In genomic region chr13:80940860-80941630, GRCm38 (mm10) we compare ENCODE assay signal across 8 mouse cellular contexts. TPM values are rescaled to one million over a fixed set of nuclear protein-coding genes. Genes with fewer than 3 reads are reported as not detected.
DNase-seq lines count a peak whose midpoint lies in the region; ATAC-seq and TF ChIP-seq lines count a peak whose summit lies in the region.

No protein-coding gene starts in this region.

- TF ChIP-seq POLR2A in cortical plate, adult 2 months (IDR thresholded peaks at IDR 0.05; ENCODE audit: extremely low read depth, insufficient read depth, low read length): no peak

- no peak for TF ChIP-seq CTCF in C2C12 (IDR thresholded peaks at IDR 0.05; ENCODE audit: control insufficient read depth, insufficient read depth, insufficient read length)
- TF ChIP-seq CTCF in cortical plate, adult 2 months (IDR thresholded peaks at IDR 0.05; ENCODE audit: extremely low read depth, insufficient read depth, low read length): no peak
- TF ChIP-seq CTCF in lung, embryonic 14.5 days (IDR thresholded peaks at IDR 0.05; ENCODE audit: low read depth): 0 out of 2 replicates have a peak, but pooled peaks have one; percentile 19
- peak; percentile 54 for TF ChIP-seq CTCF in stomach, postnatal 0 days (IDR thresholded peaks at IDR 0.05; ENCODE audit: low read depth)

- 64% methylated on average over 10 of the region's 10 CpGs for WGBS in heart, embryonic 12.5 days
- 60% methylated on average over 10 of the region's 10 CpGs for WGBS in intestine, embryonic 14.5 days
- 58% methylated on average over 10 of the region's 10 CpGs for WGBS in lung, embryonic 14.5 days
- 54% methylated on average over 10 of the region's 10 CpGs for WGBS in stomach, postnatal 0 days

- no peak overlapping the region for H3K4me3 ChIP-seq in heart, embryonic 12.5 days
- H3K4me3 ChIP-seq in C2C12 (ENCODE audit: insufficient read depth, poor library complexity, severe bottlenecking): no peak overlapping the region
- no peak overlapping the region for H3K4me3 ChIP-seq in cortical plate, adult 2 months (ENCODE audit: insufficient read depth, low read length)
- H3K4me3 ChIP-seq in intestine, embryonic 14.5 days (ENCODE audit: low read depth, low read length): no peak overlapping the region
- H3K4me3 ChIP-seq in lung, embryonic 14.5 days (ENCODE audit: low read depth, low read length): no peak overlapping the region
- no peak overlapping the region for H3K4me3 ChIP-seq in stomach, postnatal 0 days (ENCODE audit: low read depth, low read length)

- peaks cover 15% of the 10 kb centered on the region for H3K4me1 ChIP-seq in heart, embryonic 12.5 days (replicated peaks)
- peaks cover 2% of the 10 kb centered on the region; the same call in 1 of the 2 replicates for H3K4me1 ChIP-seq in cortical plate, adult 2 months (ENCODE audit: control insufficient read depth, insufficient read depth, low read length)
- H3K4me1 ChIP-seq in intestine, embryonic 14.5 days (replicated peaks; ENCODE audit: control insufficient read depth, insufficient read depth, low read length): peaks cover 5% of the 10 kb centered on the region
- peaks cover 12% of the 10 kb centered on the region; the same call in 1 of the 2 replicates for H3K4me1 ChIP-seq in lung, embryonic 14.5 days (ENCODE audit: insufficient read depth)
- H3K4me1 ChIP-seq in stomach, postnatal 0 days (replicated peaks; ENCODE audit: control insufficient read depth, insufficient read depth): 0 out of 2 replicates have a peak, but pooled peaks cover 4% of the 10 kb centered on the region

- H3K9ac ChIP-seq in heart, embryonic 12.5 days: no peak overlapping the region
- no peak overlapping the region for H3K9ac ChIP-seq in intestine, embryonic 14.5 days (ENCODE audit: low read length)
- H3K9ac ChIP-seq in lung, embryonic 14.5 days: no peak overlapping the region
- no peak overlapping the region for H3K9ac ChIP-seq in stomach, postnatal 0 days (ENCODE audit: low read length)

- H3K27me3 ChIP-seq in heart, embryonic 12.5 days (replicated peaks): no peaks in the 10 kb centered on the region
- no peaks in the 10 kb centered on the region for H3K27me3 ChIP-seq in C2C12 (ENCODE audit: control insufficient read depth, insufficient read depth, insufficient read length)
- H3K27me3 ChIP-seq in intestine, embryonic 14.5 days (replicated peaks; ENCODE audit: control insufficient read depth, insufficient read depth, low read length): no peaks in the 10 kb centered on the region
- H3K27me3 ChIP-seq in lung, embryonic 14.5 days (ENCODE audit: insufficient read depth, low read length): no peaks in the 10 kb centered on the region
- no peaks in the 10 kb centered on the region for H3K27me3 ChIP-seq in stomach, postnatal 0 days (ENCODE audit: control insufficient read depth, insufficient read depth, low read length)

- H3K27ac ChIP-seq in heart, embryonic 12.5 days (ENCODE audit: poor library complexity, severe bottlenecking): no peak overlapping the region
- H3K27ac ChIP-seq in cortical plate, adult 2 months (ENCODE audit: insufficient read depth, low read length): peak overlapping the region; percentile 35; the same call in 1 of the 2 replicates
- peak overlapping the region; percentile 62 for H3K27ac ChIP-seq in intestine, embryonic 14.5 days (ENCODE audit: low read depth)
- H3K27ac ChIP-seq in lung, embryonic 14.5 days (ENCODE audit: low read depth): 0 out of 2 replicates have a peak overlapping the region, but pooled peaks have one; percentile 48
- H3K27ac ChIP-seq in stomach, postnatal 0 days (replicated peaks): peak overlapping the region; percentile 78

- no peak for TF ChIP-seq EP300 in stomach, postnatal 0 days (optimal IDR thresholded peaks at IDR 0.05)

- H3K36me3 ChIP-seq in heart, embryonic 12.5 days: no peaks in the 10 kb centered on the region
- H3K36me3 ChIP-seq in C2C12 (ENCODE audit: control insufficient read depth, insufficient read depth): no peaks in the 10 kb centered on the region
- no peaks in the 10 kb centered on the region for H3K36me3 ChIP-seq in intestine, embryonic 14.5 days (ENCODE audit: control insufficient read depth, insufficient read depth, low read length)
- H3K36me3 ChIP-seq in lung, embryonic 14.5 days (ENCODE audit: insufficient read depth): no peaks in the 10 kb centered on the region
- no peaks in the 10 kb centered on the region for H3K36me3 ChIP-seq in stomach, postnatal 0 days (ENCODE audit: control insufficient read depth, insufficient read depth, low read length)

- ATAC-seq in heart, embryonic 12.5 days (ENCODE audit: insufficient number of reproducible peaks, low FRiP score): no peak
- 0 out of 2 replicates have a peak, but pooled peaks have one; percentile 47 for ATAC-seq in intestine, embryonic 14.5 days (replicated peaks; ENCODE audit: low FRiP score, low TSS enrichment, low read depth)
- peak; percentile 52 for ATAC-seq in lung, embryonic 14.5 days (ENCODE audit: insufficient read depth)
- ATAC-seq in stomach, postnatal 0 days (ENCODE audit: low FRiP score, low TSS enrichment): peak; percentile 74

- H3ac ChIP-seq in C2C12 (ENCODE audit: control insufficient read depth, insufficient read length, low read depth): no peak overlapping the region

- no peaks in the 10 kb centered on the region for H3K9me3 ChIP-seq in heart, embryonic 12.5 days (replicated peaks)
- no peaks in the 10 kb centered on the region for H3K9me3 ChIP-seq in intestine, embryonic 14.5 days (ENCODE audit: control insufficient read depth, low read length)
- no peaks in the 10 kb centered on the region for H3K9me3 ChIP-seq in lung, embryonic 14.5 days (ENCODE audit: low read depth, low read length)
- no peaks in the 10 kb centered on the region for H3K9me3 ChIP-seq in stomach, postnatal 0 days (ENCODE audit: control insufficient read depth, low read length)

- peak; percentile 80 to 88 for DNase-seq in heart, adult 18-20 months
- no peak for DNase-seq in intestine, embryonic 14.5 days (ENCODE audit: low spot score)
- DNase-seq in lung, embryonic 14.5 days: peak; percentile 65
- DNase-seq in stomach, postnatal 0 days (ENCODE audit: low spot score): peak; percentile 53
- DNase-seq in frontal cortex, postnatal 10 days (ENCODE audit: low spot score in 2 of 2): no peak

- H3K79me2 ChIP-seq in C2C12 (ENCODE audit: control insufficient read depth, insufficient read depth): no peaks in the 10 kb centered on the region

- H3K79me3 ChIP-seq in C2C12 (ENCODE audit: low read depth): no peaks in the 10 kb centered on the region

- no peak overlapping the region for H3K4me2 ChIP-seq in heart, embryonic 12.5 days
- H3K4me2 ChIP-seq in intestine, embryonic 14.5 days (ENCODE audit: low read length): no peak overlapping the region
- no peak overlapping the region for H3K4me2 ChIP-seq in lung, embryonic 14.5 days
- no peak overlapping the region for H3K4me2 ChIP-seq in stomach, postnatal 0 days (replicated peaks; ENCODE audit: low read depth)

TF ChIP-seq in C2C12, 6 proteins besides CTCF, POLR2A, EP300 and RAD21:
- no peak for TF ChIP-seq MYOG (IDR thresholded peaks at IDR 0.05; ENCODE audit: control insufficient read depth, extremely low read depth, insufficient read length)
- no peak for TF ChIP-seq MAX (IDR thresholded peaks at IDR 0.05)
- no peak for TF ChIP-seq USF1 (IDR thresholded peaks at IDR 0.05; ENCODE audit: low read depth)
- TF ChIP-seq FOSL1 (IDR thresholded peaks at IDR 0.05; ENCODE audit: insufficient read depth, low read length, poor library complexity, severe bottlenecking): peak; percentile 81
- peak; percentile 31 for TF ChIP-seq CEBPB (IDR thresholded peaks at IDR 0.05; ENCODE audit: low read depth)
- TF ChIP-seq MYOD1 (IDR thresholded peaks at IDR 0.05; ENCODE audit: control insufficient read depth, insufficient read length, low read depth): peak; percentile 45
TF ChIP-seq in C2C12: peak in this region for 3.

RNA-seq across cellular contexts. Expression of gene Arrdc3, which starts 57.9 kb away (rescaled TPM):
- total RNA-seq in heart, adult 18-20 months (2021): 10 to 100 TPM; 27.0 to 38.7 TPM
- 69.6 and 73.4 TPM in 2 replicates for polyA plus RNA-seq in heart, embryonic 12.5 days (2016; fragmentation: Nextera tagmentation; extraction: Ambion mirVana)
- 3.2 TPM for polyA plus RNA-seq in C2C12 (2012; fragmentation: generic; extraction: Trizol)
- 41.8 and 50.7 TPM in 2 replicates for polyA plus RNA-seq in cortical plate, adult 2 months (2012; rRNA removed)
- polyA plus RNA-seq in intestine, embryonic 14.5 days (2014; fragmentation: Nextera tagmentation; extraction: Ambion mirVana): 59.5 and 71.0 TPM in 2 replicates
- polyA plus RNA-seq in lung, embryonic 14.5 days (2014; fragmentation: Nextera tagmentation; extraction: Ambion mirVana): 65.5 and 69.2 TPM in 2 replicates
- 22.1 and 23.4 TPM in 2 replicates for polyA plus RNA-seq in stomach, postnatal 0 days (2015; fragmentation: Nextera tagmentation; extraction: Ambion mirVana)

Comparison
In these comparisons a context has a peak if more than half of its experiments do, and no peak if none do; other contexts are left out.
1. DNase-seq: peak in heart, adult 18-20 months (2 of 2), lung, embryonic 14.5 days (single experiment) and stomach, postnatal 0 days (single experiment); none in intestine, embryonic 14.5 days (single experiment) and frontal cortex, postnatal 10 days (0 of 2).
2. CTCF ChIP-seq: peak in lung, embryonic 14.5 days (single experiment) and stomach, postnatal 0 days (single experiment); none in C2C12 (single experiment) and cortical plate, adult 2 months (single experiment).